Mouse (Mus musculus) kidney, postnatal 14 days (tissue): ENCODE data around the gene Med15.
"Not testable (repeated sequence)": the region's sequence is repeated elsewhere in the genome, so short reads cannot be mapped to it uniquely, and the experiment has no call there.

Source experiments
- DNase-seq: peaks from one replicate; pipeline ENCODE4 v3.0.0; 2022; ENCODE audit warnings: mixed read lengths

Med15 gene

DNA sequence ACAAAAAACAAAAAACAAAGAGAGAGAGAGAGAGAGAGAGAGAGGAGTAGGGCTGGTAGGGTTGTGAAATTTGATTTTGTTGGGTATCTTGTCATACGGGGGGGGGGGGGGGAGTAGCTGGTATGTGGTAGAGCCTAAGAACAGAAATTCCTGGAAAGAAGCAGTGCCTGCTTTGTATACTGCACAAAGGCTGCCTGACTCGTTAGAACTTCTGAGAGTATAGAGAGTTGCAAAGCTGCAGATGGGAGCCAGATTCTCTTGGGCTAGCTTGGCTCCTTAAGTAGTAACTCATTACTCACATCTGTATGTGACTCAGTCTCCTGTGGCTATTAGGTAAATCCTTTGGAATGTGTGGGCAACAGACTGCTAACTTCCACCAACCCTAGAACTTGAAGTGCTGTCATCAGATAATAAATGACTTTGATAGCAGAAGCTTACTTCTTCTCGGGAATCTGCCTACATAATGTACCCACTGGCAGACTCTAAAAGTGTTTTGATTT, at the start of gene Med15:
Gene Med15, minus strand, starts transcription at position 51 of the 500 bp plus-strand sequence.
- DNase-seq: no peak

DNA sequence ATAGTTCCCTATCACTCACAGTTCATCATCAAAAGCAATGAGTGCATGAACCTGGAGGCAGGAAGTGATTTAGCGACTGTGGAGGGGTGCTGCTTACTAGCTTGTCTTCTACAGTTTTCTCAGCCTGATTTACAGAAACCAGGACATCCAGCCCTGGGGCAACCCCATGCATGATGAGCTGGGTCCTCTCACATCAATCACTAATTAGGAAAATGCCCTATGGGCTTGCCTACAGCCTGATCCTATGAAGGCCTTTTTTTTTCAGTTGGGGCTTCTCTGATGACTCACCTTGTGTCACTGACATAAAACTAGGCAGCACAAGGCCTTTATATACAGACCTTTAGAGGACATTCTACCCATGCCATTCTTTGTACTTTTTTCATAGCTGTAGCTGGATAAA, 47.0 kb upstream of the Med15 start:
- no peak for DNase-seq

DNA sequence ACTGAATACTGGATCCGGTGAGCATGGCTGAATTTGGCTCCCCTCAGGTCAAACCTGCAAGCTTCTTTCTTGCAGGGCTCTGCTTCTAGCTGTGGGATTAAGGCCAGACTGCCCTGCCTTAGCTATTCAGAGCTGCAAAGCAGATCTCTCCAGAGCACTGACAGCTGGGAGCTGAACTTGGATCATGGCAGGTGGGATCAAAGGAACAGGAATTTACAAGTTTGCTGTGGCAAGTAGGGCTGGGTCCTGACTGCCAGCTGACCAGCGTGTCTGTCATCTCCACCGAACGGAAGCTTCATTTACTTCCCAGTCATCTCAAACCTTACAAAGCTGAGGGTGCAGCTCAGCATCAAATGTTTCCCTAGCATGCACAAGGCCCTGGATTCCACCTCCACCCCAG, 45.5 kb upstream of the Med15 start:
- no peak for DNase-seq

DNA sequence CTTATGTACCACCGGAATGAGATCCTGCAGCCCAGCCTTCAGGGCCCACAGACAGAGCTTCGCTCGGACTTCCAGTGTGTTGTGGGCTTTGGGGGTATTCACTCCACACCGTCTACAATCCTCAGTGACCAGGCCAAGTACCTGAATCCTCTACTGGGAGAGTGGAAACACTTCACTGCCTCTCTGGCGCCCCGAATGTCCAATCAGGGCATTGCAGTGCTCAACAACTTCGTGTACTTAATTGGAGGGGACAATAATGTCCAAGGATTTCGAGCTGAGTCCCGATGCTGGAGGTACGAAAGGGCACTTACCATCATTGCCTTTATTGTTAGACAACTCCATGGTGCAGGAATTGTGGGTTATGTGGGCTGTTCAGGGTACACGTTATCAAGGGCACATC, 44.1 kb upstream of the Med15 start:
- peak; percentile 47 for DNase-seq

DNA sequence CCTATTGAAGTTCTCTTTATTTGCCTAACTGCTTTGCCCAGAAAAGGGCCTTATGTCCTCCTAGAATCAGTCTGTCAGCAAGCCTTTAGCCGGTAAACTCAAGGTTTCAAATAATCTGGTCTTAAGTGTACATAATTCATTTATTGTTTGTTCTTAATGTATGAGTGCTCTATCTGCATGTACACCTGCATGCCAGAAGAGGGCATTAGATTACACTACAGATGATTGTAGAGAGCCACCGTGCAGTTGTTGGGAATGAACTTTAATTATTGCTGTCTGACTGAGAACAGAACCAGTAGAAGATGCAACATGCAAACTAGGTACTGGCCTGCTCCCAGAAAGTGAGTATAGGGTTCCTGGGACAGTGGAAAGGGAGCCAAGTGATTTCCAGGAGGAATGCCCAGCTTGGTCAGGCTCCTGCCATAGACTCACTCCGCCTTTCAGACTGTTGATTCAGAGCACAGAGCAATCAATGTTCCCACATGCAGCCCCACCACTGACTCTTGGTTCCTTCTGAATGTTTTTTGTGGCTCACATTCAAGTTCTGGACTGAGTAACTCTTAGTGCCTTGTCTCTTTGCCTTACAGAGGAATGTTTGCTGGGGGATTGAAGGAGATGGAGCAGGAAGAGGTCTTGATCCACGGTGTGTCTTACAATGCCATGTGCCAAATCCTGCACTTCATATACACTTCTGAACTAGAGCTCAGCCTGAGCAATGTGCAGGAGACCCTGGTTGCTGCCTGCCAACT, 38.6 kb upstream of the Med15 start:
- peak; percentile 24 for DNase-seq

DNA sequence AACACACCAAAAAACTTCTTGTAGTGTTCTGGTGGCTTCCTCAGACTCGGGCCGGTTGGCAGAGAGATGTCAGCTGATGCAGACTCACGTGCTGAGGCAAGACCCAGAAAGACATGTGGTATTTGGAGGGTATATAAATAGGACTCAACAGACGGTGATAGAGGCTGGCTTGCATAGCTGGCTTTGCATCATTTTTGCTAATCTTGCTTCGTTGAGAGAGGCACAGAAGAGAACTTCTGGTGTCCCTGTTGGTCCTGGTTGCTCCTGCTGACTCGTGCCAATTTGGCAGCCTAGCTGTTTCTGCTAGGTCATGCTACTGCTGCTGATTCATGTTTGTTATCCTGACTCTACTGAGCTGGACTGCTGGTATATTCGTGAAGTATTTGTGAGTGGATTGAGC, 36.1 kb upstream of the Med15 start:
- DNase-seq: no peak

DNA sequence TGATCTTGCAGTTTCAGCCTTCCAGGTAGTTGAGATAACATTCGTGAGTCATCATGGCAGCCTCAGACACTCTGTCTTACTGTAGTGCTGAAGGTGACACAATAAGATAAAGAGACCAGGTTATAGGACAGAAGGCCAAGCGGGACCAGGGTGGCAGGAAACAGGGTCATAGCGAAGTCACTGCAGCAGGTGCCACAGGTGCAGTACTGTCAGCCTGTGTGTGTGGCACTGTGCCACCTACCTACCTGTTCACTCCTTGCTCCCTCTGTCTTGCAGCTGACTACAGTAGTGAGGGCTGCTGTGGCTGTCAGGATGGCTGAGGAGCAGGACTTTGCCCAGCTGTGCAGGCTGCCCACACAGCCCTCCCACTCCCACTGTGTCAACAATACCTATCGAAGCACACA, 31.4 kb upstream of the Med15 start:
- DNase-seq: peak; percentile 40

DNA sequence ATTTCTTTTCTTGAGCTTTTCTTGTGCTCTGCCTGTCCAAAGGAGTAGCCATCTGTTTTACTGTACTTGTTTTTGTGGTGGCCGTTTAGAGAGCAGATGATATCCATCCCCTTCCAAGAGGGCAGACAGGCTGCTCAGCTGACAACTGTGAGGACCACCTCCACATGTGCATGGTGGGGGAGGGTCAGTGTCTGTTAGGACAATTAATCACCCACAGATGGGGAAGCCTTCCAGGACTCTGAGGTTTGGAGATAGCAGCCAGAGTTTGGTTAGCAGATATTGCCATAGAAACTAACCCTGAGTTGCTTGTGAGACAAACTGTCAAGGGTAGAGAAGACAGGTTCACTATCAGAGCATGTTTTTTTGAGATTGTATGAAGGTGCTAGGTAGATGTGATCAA, 28.4 kb upstream of the Med15 start:
- peak; percentile 38 for DNase-seq

DNA sequence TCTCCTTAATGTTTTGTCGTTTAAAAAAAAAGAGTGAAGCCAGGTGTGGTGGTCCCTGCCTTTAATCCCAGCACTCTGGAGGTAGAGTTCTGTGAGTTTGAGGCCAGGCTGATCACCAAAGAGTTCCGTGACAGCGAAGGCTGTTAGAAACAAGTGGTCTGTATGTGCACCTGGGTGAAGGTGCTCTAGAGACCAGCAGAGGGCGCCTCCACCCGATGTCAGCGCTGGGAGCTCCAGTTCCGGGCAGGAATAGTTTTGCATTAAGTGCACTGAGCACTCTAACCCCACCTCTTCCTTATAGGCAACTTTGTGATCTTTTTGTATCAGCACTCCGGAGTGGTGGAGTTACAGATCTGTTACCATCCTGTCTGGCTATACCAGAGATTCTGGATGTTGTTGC, 28.0 kb upstream of the Med15 start:
- peak; percentile 49 for DNase-seq

DNA sequence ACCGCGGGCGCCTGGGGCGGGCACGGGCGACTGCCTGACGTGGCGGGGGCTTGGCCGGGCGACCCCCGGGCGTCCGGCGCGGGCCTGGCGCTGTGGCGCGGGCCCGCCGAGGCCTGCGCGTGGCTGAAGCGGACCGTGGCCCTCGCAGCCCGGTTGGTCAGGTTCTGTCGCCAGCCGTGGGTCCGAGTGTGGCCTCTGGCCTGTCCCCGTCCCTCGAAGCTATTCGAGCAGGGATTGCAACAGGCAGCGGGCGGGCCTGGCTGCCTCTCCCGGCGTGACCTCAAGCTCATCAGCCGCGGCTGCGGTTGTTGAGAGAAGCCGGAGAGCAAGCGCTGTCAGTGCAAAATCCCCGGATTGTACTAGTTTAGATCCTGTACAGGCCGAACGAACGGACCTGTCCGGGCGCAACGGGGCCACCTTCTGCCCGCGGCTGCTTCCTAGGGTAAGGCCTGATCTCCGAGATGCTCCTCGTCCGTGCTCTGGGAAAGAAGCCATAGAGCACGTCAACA, 27.2 kb upstream of the Med15 start:
- DNase-seq: peak; percentile 64

DNA sequence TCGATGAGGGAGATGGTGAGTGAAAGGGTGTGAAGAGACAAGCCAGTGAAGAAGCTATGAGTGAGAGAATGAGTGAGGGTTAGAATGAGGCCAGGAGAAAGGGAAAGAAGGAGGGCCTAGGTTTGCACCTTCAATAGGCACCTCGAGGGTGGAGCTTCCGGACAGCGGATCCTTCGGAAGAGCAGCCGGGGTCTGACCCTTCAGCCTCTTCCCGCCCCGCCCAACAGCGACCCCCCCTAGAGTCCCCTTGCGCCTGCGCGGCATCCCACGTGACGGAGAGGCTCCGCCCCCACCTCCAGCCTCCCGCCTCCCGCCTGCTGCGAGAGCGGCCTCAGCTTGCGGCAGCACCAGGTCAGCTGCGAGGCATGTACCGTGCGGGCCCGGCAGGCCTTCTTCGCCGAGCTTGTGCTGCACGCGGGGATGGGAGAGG, 26.7 kb upstream of the Med15 start, which contains the start of gene Klhl22:
Gene Klhl22, plus strand, starts transcription at position 275 of the 430 bp plus-strand sequence.
- DNase-seq: peak; percentile 95

DNA sequence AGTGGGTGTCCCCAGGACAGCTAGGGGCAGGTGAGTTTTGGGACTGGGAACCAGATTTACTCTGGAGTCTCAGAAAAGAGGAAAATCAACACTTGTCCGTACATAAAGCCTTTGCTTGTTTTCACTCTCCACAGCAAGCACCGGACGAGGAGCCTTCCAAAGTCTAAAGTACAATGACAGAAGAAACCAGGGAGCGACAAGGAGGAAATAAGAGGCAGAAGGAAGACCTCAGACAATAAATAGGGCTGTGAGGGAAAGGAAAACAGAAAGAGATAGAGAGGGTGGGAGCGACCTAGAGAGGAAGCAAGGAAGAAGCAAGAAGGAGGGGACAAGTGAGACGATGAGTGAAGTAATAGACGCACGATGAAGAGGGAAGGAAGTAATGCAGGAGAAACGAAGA, 26.2 kb upstream of the Med15 start:
- DNase-seq: peak; percentile 45

DNA sequence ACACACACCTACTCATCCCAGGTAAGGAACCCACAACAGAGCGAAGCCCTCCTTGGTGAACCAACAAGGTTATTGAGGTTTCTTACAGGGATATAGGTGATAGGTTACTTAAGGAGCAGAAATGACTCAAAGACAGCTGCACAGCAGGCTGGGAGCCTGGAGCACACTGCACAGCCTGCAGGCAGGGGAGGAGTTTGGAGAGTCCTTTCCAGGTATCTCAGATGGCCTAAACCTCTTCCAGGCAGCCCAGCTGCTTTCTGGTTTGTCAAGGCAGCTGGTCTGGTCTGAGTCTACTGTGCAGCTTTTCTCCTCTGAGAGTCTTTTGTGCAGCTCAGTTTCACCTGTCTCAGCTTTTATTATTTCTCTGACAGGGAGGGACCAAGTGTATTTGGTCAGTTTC, 25.1 kb upstream of the Med15 start:
- DNase-seq: no peak

DNA sequence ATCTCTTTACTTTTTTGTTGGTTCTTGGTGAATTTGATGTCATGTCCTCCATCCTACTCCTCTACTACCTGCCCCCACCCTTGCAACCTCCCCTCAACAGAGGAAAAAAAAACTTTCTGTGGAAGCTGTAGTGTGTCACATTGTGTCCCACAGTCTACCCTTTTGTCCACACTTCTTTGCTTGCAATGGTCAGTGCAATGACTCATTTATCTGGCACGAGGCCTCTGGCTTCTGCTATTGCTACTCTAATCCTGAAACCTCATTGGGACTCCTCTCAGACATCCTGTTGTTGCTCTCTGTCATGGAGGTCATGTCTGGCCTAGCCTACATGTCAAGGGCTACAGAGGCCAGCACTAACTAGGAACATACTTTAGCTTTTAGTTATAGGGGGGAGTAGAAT, 21.0 kb upstream of the Med15 start:
- peak; percentile 22 for DNase-seq

DNA sequence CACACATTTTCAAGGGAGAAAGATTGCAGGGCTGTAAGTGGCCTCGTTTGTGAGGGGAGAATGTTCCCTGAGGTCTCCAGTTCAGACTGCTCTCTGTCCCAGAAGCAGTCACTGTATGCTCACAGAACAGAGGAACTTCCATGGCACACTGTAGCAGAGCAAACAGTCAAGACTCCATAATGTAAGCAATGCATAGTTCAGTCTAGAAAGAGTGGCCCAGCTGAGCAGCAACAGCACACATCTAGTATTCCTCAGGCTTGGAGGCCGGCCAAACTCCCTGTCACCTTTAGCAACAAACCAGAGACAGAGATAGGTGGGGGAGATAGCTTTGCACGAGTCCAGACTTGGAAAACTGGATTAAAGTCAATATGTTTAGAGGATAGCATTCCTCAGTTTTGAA, 20.3 kb upstream of the Med15 start:
- peak; percentile 23 for DNase-seq

DNA sequence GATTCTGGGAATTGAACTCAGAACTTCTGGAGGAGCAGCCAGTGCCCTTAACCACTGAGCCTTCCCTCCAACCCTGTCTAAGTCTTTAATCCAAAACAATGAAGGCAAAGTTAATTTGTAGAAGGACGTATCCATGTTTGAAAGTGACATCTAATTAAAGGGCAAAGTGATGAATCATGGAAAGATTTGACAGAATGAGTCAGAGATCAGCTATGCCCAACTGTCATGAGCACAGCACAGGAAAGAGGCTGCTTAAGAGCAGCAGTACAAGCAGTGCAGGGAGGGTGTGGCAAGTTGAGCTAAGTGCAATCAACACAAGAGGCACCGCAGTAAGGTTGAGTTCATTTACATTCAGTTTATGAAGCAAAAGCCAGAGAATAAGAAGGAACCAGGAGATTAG, 12.4 kb upstream of the Med15 start:
- no peak for DNase-seq

DNA sequence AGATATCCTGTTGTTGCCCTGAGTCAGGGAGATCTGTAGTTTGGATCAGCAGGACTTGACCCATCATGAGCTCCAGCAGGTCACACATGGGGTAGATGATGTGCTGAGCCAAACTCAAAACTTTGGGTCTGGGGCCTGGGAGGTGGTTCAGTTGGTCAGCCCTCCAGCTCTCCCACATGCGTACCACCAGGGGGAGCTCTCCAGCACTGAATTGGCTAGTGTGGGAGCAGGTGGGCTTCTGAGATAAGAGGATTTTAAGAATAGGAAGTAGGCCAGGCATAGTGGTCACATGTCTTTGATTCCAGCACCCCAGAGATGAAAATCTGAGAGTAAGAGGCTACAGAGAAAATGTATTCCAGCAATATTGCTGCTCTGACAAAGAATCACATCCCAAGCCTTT, 11.8 kb upstream of the Med15 start:
- peak; percentile 32 for DNase-seq

DNA sequence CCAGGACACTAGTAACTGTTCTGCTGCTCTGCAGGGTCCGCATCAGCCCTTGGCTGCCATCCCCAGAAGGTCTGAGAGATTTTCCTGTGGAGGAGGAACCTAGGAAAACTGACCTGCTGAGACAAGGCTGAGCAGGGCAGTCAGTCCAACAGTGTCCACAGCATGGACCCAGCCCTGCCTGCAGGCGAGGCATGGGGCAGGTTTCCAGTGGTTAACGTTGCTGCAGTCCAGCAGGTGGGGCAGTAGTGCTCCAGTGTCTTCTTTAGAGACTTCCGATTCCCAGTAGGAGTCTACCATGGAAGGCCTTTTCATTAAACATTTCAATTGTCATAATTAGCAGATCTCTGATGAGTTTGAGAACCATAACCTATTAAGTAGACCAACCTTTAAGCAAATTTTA, 10.6 kb upstream of the Med15 start:
- DNase-seq: peak; percentile 55

DNA sequence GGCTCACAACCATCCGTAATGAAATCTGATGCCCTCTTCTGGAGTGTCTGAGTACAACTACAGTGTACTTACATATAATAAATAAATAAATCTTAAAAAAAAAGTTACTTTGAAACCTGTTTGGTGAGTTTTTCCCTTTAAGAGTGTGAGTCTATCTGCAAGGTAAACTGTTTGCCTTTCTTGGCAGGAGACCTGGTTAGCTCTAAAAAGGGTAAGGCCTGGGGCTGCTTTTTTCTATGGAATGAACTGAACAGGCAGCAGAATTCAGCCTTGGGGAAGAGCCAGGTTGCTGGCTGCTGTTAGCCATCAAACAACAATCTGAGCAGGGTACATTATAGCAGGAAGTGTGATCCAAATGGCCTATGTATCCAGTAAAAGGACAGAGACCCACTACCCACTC, 10.1 kb upstream of the Med15 start:
- DNase-seq: peak; percentile 34

DNA sequence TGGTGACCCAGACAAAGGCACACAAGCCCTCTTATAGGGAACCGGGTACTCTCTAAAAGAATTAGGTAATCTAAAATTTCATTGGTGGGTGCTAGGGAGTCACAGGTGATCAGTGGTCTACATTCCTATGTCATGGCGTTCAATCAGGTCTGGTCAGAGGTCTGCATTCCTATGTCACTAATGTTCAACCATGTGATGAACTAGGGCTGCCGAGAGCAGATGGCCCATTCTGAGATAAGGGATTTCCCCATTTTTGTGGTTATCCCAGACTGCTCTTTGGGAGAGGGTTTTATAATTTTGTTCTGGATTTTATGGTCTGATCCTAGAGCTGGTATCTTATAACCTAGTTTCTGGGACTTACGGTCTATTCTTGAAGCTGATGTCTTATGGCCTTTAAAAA, 7.4 kb upstream of the Med15 start:
- no peak for DNase-seq

DNA sequence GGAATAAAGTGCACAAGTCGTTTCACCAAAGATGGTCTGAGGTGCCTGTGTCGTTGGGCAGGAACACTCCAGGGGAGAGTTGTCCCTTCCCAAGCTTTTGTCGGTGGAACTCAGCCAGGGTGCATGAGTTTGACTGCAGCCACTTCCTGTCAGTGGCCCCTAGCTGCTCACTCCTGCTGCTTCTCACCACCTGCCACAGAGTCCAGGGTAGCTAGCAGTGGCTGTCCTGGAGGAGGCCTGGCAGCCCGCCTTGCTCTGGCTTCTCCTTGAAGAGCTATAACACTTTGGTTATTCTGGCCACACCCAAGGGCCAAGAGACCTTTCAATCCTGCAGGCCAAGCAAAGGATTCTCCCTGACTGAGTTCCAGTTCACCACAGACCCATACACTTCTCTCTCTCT, 3.5 kb upstream of the Med15 start:
- DNase-seq: no peak

DNA sequence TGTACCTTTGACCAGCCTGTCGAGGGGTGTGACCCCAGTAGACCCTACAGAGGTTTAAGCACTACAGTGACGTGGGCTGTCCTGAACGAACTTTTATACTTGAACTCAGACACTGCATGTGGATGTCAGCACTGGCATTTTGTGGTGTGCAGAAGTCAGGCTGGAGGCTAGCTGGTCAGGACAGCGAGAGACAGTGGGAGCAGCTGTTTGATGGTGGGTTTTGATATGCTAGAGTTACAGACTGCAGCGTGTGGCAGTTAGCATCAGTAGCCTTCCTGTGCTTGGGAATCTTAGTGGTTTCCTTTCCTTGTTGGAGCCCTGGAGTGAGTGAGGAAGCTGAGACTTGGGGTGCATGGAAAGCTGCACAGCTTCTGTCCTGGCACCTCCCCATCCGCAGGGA, 2.2 kb upstream of the Med15 start:
- DNase-seq: not testable (repeated sequence)

DNA sequence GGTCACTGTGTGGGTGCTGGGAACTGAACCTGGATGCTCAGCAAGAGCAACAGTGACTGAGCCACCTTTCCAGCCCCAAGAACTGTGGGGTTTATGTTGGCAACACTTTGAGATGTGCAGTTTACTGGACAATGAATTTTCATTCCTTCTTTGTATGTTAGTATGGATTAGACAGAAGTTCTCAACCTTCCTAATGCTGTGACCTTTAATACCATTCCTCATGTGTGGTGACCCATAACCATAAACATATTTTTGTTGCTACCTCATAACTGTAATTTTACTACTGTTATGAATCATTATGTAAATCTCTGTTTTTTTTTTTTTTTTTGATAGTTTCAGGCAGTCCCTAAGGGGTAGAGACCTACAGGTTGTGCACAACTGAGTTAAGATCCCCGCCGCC, 955 bp upstream of the Med15 start:
- DNase-seq: no peak

DNA sequence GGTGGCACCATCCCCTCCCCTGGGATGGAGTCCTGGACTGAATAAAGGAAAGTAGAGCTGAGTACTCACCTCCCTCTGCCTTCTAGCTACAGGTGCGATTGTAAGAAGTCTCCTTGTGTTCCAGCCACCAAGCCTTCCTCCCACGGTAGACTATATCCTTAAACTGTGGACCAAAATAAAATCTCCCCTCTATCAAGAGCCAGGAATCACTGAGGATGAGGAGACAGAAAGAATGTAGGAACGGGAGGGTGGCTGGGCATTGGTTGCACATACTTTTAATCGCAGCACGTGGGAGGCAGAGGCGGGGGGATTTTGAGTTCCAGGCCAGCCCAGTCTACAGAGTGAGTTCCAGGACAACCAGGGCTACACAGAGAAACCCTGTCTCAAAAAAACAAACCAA, 260 bp downstream of the Med15 start:
- no peak for DNase-seq

DNA sequence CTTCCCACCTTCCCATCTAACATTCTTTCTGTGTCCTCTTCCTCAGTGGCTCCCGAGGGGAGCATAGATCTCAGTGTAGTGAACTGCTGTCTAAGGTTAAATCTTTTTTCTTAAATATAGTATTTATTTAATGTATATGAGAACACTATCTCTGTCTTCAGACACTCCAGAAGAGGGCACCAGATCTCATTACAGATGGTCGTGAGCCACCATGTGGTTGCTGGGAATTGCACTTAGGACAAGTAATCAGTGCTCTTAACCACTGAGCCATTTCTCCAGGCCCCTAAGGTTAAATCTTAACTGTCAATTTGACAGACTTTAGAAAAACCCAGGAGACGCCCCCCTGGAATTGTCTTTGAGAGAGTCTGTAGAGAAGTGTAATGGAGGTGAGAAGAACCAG, 670 bp downstream of the Med15 start:
- DNase-seq: no peak
